Mouse (Mus musculus) limb, embryonic 14.5 days (tissue): Measurements from ENCODE around the gene Mtln. TPM values are rescaled to one million over a fixed set of nuclear protein-coding genes. Genes with fewer than 3 reads are reported as not detected.

ENCODE experiments used
- ATAC-seq: fragments of 200-750 bp; cut with Nextera tagmentation; 2 replicates; pipeline ENCODE4 v1.8.0; 2017; ENCODE audit warnings: low read depth, moderate number of reproducible peaks, moderate TSS enrichment; ENCODE audit not compliant: low FRiP score
- DNase-seq: peaks from one replicate; pipeline ENCODE4 v3.0.0-alpha.2; 2015; ENCODE audit warnings: low spot score
- H3K27ac ChIP-seq: fragments of 300-500 bp; sonication (generic); replicated peaks from 2 replicates; pipeline ENCODE4 v1.5.1; 2014; ENCODE audit warnings: low read depth, mild to moderate bottlenecking, low read length, moderate library complexity, mixed read lengths
- H3K27me3 ChIP-seq: fragments of 300-500 bp; sonication (generic); 2 replicates; pipeline ENCODE4 v1.6.1; 2014; ENCODE audit warnings: low read length, mixed read lengths; ENCODE audit not compliant: control insufficient read depth, insufficient read depth
- H3K36me3 ChIP-seq: fragments of 300-500 bp; sonication (generic); 2 replicates; pipeline ENCODE4 v1.6.1; 2014; ENCODE audit warnings: mild to moderate bottlenecking, low read length, moderate library complexity, mixed read lengths; ENCODE audit not compliant: control insufficient read depth, insufficient read depth
- H3K4me1 ChIP-seq: fragments of 300-500 bp; sonication (generic); 2 replicates; pipeline ENCODE4 v1.6.1; 2014; ENCODE audit warnings: antibody characterized with exemption, low read length, mixed read lengths; ENCODE audit not compliant: control insufficient read depth, insufficient read depth
- H3K4me2 ChIP-seq: fragments of 300-500 bp; sonication (generic); replicated peaks from 2 replicates; pipeline ENCODE4 v1.6.1; 2014; ENCODE audit warnings: low read depth, mild to moderate bottlenecking, low read length, moderate library complexity; ENCODE audit not compliant: severe bottlenecking
- H3K4me3 ChIP-seq: fragments of 300-500 bp; sonication (generic); replicated peaks from 2 replicates; pipeline ENCODE4 v1.5.1; 2014; ENCODE audit warnings: low read length
- H3K9ac ChIP-seq: fragments of 300-500 bp; sonication (generic); 2 replicates; pipeline ENCODE4 v1.6.1; 2014; ENCODE audit warnings: mild to moderate bottlenecking, low read depth, low read length, moderate library complexity; ENCODE audit not compliant: severe bottlenecking
- H3K9me3 ChIP-seq: fragments of 300-500 bp; sonication (generic); 2 replicates; pipeline ENCODE4 v1.6.1; 2016; ENCODE audit warnings: low read length; ENCODE audit not compliant: control insufficient read depth
- POLR2A ChIP-seq: fragments of 200-500 bp; IDR thresholded peaks from 2 replicates; pipeline ENCODE4 v1.8.0; 2012; ENCODE audit warnings: inconsistent platforms, mild to moderate bottlenecking, moderate library complexity, borderline replicate concordance; ENCODE audit not compliant: insufficient read depth, insufficient read length; ENCODE audit errors: extremely low read depth
- WGBS: fragments of 180-500 bp; shearing (Covaris S2); extraction: QIAGEN DNeasy Blood & Tissue Kit; methylation state at CpG from one replicate; pipeline ENCODE4 v1.1.7; 2014; 5-methylcytosine and 5-hydroxymethylcytosine counted together
- polyA plus RNA-seq, 2 experiments: library from polyadenylated mRNA; depleted of rRNA in 1 of 2; stranded (reverse) in 1 of 2; unstranded in 1 of 2; fragments of >200 nt; fragmentation: Nextera tagmentation in 1 of 2; extraction: Ambion mirVana in 1 of 2; gene quantifications; 2 replicates each; pipeline versions ENCODE4 v1.2.1 to v1.2.3; 2012 to 2014

Gene Mtln
- polyA plus RNA-seq, 2 experiments: 44.8 to 57.9 TPM

- Histone ChIP-seq H3K9me3 (no peaks in the 10 kb centered on the region), H3K27me3 (no peaks in the 10 kb centered on the region), H3K27ac (peak within 1 kb of the TSS; percentile 82), H3K4me3 (peak within 1 kb of the TSS; percentile 63), H3K9ac (peak within 1 kb of the TSS; percentile 72), H3K36me3 (no peaks in the 10 kb centered on the region), H3K4me1 (peaks cover 14% of the 10 kb centered on the region), H3K4me2 (peak within 1 kb of the TSS; percentile 74)
- WGBS: under 1% methylated on average over 40 of the region's 40 CpGs
- peak; percentile 92 for DNase-seq
- 0 out of 2 replicates have a peak, but pooled peaks have one; percentile 37 for TF ChIP-seq POLR2A
- peak; percentile 89 for ATAC-seq
Measured at GRCm38 (mm10) chr2:127788440-127789116, 3.7 kb downstream of the Mtln start, which contains the start of gene Nphp1. Gene Nphp1 (minus strand): TSS chr2:127788897.

GRCm38 (mm10) chr2:127787226-127787625 lies 5.1 kb downstream of the Mtln start:
- Histone ChIP-seq H3K9ac (no peak overlapping the region), H3K27ac (no peak overlapping the region), H3K4me1 (peaks cover 14% of the 10 kb centered on the region), H3K9me3 (no peaks in the 10 kb centered on the region), H3K36me3 (no peaks in the 10 kb centered on the region), H3K4me3 (no peak overlapping the region), H3K27me3 (no peaks in the 10 kb centered on the region), H3K4me2 (no peak overlapping the region)
- 92% methylated on average over 5 of the region's 5 CpGs for WGBS
- DNase-seq: no peak
- TF ChIP-seq POLR2A: no peak
- ATAC-seq: no peak

- no peak overlapping the region for H3K4me2 ChIP-seq
- no peak overlapping the region for H3K27ac ChIP-seq
- H3K9ac ChIP-seq: no peak overlapping the region
- H3K27me3 ChIP-seq: no peaks in the 10 kb centered on the region
- no peaks in the 10 kb centered on the region for H3K4me1 ChIP-seq
- H3K9me3 ChIP-seq: no peaks in the 10 kb centered on the region
- H3K4me3 ChIP-seq: no peak overlapping the region
- 72% methylated on average over 5 of the region's 5 CpGs for WGBS
- no peak for TF ChIP-seq POLR2A
- no peak for DNase-seq
- no peak for ATAC-seq
- H3K36me3 ChIP-seq: peaks cover 21% of the 10 kb centered on the region
Measured at GRCm38 (mm10) chr2:127778451-127778850, 13.8 kb downstream of the Mtln start.

GRCm38 (mm10) chr2:127775013-127775412 lies 17.3 kb downstream of the Mtln start:
- Histone ChIP-seq H3K4me1 (no peaks in the 10 kb centered on the region), H3K36me3 (peaks cover 39% of the 10 kb centered on the region), H3K9ac (no peak overlapping the region), H3K27me3 (no peaks in the 10 kb centered on the region), H3K27ac (no peak overlapping the region), H3K4me3 (no peak overlapping the region), H3K9me3 (no peaks in the 10 kb centered on the region), H3K4me2 (no peak overlapping the region)
- no peak for DNase-seq
- no peak for ATAC-seq
- WGBS: 82% methylated on average over 3 of the region's 3 CpGs
- TF ChIP-seq POLR2A: no peak

GRCm38 (mm10) chr2:127774578-127774941 lies 17.7 kb downstream of the Mtln start:
- DNase-seq (no peak), ATAC-seq (no peak)
- no peak overlapping the region for H3K4me3 ChIP-seq
- H3K9ac ChIP-seq: no peak overlapping the region
- no peak overlapping the region for H3K27ac ChIP-seq
- no peak for TF ChIP-seq POLR2A
- H3K9me3 ChIP-seq: no peaks in the 10 kb centered on the region
- 89% methylated on average over 1 of the region's 1 CpGs for WGBS
- no peak overlapping the region for H3K4me2 ChIP-seq
- peaks cover 44% of the 10 kb centered on the region for H3K36me3 ChIP-seq
- H3K4me1 ChIP-seq: no peaks in the 10 kb centered on the region
- no peaks in the 10 kb centered on the region for H3K27me3 ChIP-seq
